Mouse (Mus musculus) cerebellum, adult 11-12 months (tissue): Measurements from ENCODE around the gene Dock2.

Experiments used
- DNase-seq: peaks from one replicate; pipeline ENCODE4 v3.0.0; 2022

Dock2 gene

GRCm38 (mm10) chr11:34416619-34416979 is 367.1 kb downstream of the Dock2 start:
- DNase-seq, result no peak

GRCm38 (mm10) chr11:34415884-34416618 is 367.6 kb downstream of the Dock2 start:
- DNase-seq, result no peak

GRCm38 (mm10) chr11:34406850-34407249 is 376.8 kb downstream of the Dock2 start:
- DNase-seq, result no peak

- DNase-seq, result no peak
These were observed 377.4 kb downstream of the Dock2 start for GRCm38 (mm10) chr11:34406309-34406708.

DNA sequence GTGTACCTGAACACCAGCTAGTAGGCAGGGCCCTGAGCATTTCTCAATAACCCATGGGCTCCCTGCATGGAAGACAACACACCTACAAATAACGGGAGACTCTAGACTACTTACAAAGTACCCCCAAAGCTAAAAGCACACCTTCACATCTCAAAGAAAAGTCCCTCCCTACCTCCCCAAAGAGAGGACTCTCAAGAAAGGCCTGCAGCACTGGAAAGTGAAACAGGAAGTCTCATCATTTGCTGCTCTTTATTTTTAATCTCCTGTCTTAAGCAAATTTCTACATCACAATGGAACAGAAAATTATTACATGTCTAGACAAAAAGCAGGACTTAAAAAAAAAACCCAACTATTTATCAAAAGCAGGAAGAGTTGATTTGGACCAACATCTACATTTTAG is 378.4 kb downstream of the Dock2 start:
- no peak for DNase-seq

DNA sequence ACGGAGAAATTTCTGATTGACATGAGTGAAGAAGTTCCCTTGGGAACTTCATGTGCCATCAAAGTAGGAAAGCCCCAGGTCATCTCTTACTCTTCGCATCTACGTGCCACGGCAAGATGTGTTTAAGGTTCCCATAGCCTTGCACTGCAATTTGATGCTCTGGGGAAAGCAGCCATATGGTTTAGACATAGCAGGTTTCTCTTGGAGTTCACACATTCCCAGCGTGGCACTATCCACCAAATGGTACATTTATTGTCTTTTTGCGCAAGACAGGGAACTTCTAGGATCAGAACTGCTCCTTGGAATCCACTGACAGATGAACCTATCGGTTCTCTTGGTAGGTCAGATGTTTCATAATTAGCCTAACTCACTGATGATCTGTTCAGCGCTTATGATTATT is 382.3 kb downstream of the Dock2 start:
- no peak for DNase-seq

GRCm38 (mm10) chr11:34398555-34398954 is 385.1 kb downstream of the Dock2 start:
- DNase-seq, result no peak

GRCm38 (mm10) chr11:34397661-34398060 is 386.0 kb downstream of the Dock2 start:
- no peak for DNase-seq

- DNase-seq, result no peak
These were observed 387.9 kb downstream of the Dock2 start for GRCm38 (mm10) chr11:34395802-34396201.

- DNase-seq, result no peak
These were observed 391.6 kb downstream of the Dock2 start for GRCm38 (mm10) chr11:34392105-34392504.

DNA sequence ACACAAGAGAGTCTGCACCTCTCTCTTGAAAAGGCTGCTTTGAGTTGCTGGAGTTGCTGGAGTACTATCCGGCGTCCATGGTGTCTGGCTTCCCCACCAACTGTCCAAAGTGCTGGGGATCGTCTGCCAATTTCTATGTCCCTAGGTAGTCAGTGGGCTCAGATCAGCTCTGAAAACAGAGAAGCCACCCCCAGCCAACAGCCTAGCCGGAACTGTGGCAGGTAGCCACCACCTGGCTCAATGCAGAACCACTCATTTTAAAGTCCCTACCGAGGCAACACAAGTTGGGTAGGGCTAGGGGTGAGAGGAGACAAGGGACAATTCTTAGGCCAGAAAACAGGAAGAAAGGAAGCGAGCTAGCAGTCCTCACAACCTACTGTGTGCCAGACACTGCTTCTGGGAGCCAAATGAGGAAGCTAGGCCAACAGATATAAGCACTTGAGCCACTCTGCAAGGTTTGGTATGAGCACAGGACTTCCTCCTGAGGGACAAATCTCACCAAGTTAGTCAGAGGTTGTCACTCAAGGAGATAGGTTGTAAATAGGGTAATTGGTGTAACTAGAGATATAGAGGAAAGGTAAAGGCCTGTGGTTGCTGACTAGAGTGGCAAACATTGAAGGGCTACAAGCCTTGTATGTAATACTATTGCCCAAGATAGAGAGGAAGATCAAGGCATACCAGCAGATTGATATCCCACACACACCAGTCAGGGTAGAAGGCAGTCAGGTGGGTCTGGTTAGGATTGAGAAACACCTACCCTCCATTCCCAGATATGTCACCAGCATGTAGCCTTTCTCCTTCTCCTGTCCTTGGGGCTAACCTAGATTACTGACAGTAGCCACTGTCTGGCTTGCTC is 394.2 kb downstream of the Dock2 start:
- DNase-seq, result no peak

- DNase-seq, result no peak
These were observed 398.5 kb downstream of the Dock2 start for GRCm38 (mm10) chr11:34385001-34385688.

GRCm38 (mm10) chr11:34384178-34384577 is 399.5 kb downstream of the Dock2 start:
- DNase-seq, result no peak

DNA sequence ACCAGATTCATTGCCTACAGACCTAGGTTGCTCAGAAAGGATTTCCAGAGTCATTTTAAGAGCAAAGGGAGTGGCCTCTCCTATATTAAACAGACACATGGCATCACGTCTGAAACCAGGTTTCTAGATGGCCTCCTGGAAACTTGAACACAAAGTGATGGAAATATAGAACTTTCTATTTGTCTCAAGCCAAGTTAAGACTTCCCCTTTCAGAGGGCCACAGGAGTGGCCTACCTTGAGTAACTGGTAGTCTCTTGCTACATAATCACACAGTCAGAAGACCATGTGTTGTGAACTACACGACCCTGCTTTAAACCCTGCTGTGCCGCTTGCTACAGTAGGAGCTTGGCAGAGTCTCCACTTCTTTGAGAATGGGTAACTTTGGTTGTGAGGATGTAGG is 400.2 kb downstream of the Dock2 start:
- DNase-seq, result no peak

DNA sequence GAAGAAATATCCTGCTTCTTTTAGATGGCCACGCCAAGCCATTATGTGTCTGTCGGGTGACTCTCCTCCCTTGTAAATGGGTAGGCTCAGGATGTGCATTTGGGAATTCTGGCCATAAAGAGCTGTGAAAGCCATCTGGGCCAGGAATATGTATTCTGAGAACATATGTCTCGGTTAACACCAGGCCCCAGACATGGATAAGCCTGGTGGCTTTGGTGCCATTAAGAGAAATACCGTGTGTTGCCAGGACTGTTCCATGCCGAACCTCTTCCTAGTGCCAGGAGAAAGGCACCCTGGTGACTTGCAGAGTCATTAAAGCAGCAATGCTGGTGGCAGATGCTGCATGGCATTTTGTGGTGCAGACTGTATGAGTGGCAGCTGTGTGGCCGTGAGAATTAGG is 406.0 kb downstream of the Dock2 start:
- DNase-seq, result no peak

GRCm38 (mm10) chr11:34375557-34375956 is 408.1 kb downstream of the Dock2 start:
- DNase-seq, result no peak

DNA sequence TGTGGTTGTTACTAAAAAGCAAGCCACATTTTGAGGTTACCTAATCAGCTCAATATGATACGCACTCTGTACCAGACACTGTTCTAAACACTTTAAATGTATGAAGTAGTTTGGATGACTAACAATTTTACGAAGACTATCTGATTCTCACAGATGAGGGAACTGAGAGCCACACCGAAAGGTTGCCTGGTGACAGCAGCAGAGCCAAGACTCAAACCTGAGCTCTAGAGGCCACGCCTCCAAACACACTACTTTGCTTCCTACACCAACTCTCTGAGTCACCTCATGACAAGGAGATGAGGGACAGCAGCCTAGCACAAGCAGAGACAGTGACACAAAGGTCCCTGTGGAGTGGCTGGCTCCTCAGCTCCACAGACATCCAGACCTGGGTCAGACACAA is 411.5 kb downstream of the Dock2 start:
- DNase-seq, result no peak

GRCm38 (mm10) chr11:34356109-34356508 is 427.6 kb downstream of the Dock2 start:
- DNase-seq, result peak; percentile 11

GRCm38 (mm10) chr11:34355406-34355805 is 428.3 kb downstream of the Dock2 start:
- DNase-seq, result no peak

DNA sequence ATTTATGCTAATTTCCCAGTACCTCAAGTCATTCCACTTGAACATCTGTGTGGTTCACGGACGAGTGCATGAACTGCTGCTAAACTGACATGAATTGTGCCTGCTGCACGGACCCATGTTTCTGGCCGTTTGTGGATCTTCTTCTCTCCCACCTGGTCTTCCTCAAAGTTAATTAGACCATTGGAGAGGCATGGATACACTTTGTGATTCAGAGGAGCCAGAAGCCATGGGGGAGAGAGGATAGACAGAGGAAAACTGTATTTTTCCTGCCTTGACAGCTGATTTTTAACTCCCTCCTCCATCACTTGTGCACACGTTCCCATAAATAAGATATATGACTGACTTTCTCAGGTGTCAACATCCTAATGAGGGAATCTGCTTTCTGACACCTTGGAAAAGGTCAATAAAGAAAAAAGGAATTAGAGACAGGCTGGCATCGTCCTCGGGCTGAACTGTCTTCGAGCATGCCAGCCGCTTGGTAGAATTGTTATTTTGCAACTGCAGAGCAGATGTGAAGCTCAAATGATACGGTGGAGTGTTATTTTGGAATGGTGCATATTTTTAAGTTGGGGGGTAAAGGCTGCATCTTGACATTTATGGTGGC is 434.1 kb downstream of the Dock2 start:
- no peak for DNase-seq

DNA sequence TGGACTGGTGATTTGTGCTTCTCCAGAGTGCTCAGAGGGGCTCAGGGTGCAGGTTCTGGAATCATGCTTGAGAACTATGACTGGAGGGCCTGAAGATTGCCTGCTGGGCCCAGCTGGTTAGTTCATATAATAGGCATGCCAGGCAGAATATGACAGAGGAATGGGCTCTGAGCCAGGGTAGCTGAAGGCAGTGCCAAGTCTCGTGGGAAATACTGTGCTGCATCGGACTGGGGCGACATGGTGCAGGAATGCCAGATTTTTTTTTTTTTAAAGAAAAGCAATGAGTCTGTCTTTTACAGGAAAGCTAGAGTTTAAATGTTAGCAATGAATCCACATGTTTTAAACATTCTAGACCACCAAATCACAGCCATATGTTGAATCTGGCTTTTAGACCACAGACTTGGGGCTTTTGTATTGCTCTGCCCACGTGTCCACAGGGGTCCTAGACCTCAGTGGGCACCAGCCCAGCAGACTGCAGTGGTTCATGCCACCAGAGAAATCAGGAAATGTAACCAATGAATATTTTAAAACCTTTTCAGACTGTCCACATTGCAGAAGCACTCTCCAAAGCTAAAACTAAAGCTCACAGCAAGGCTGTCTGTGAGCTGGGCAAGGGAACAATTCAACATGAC is 435.3 kb downstream of the Dock2 start:
- peak; percentile 10 for DNase-seq

- no peak for DNase-seq
These were observed 439.4 kb downstream of the Dock2 start for GRCm38 (mm10) chr11:34344310-34344709.
